ENCODE assay signal across 16 mouse cellular contexts in genomic region chr17:45029106-45029505, GRCm38 (mm10).
DNase-seq lines count a peak whose midpoint lies in the region.
"Had no signal": no experiment of that assay in that cellular context is flagged by ENCODE, and none has a peak within 500 bp of the region (broad histone marks: within the 10 kb centered on the region; RNA-seq: fewer than 3 reads in every experiment).

No protein-coding gene starts in this region.

- DNase-seq in adrenal gland, adult 2 months: peak; percentile 57
- DNase-seq in adrenal gland, postnatal 14 days: no peak
- peak; percentile 4 for DNase-seq in adrenal gland, postnatal 25 days
- no peak for DNase-seq in adrenal gland, postnatal 4 days (ENCODE audit: low spot score in 2 of 2)
- peak; percentile 6 for DNase-seq in kidney, adult 9 months
- DNase-seq in kidney, adult 18-20 months: no peak
- peak; percentile 33 to 42 for DNase-seq in adrenal gland, postnatal 36 days
- DNase-seq in lung, adult 18-20 months: no peak
- DNase-seq: B cell, adult 2 months; cerebellum, adult 11 months; cerebellum, adult 18-20 months; cerebellum, adult 8-10 months; cerebellum, adult 9-11 months; cerebellum, postnatal 14 days; cerebellum, postnatal 36 days; embryo, embryonic 11 days had no signal

Comparison
In these comparisons a context has a peak if more than half of its experiments do, and no peak if none do; other contexts are left out.
1. DNase-seq: peak in adrenal gland, adult 2 months (single experiment), adrenal gland, postnatal 25 days (single experiment), kidney, adult 9 months (single experiment) and adrenal gland, postnatal 36 days (2 of 2); none in adrenal gland, postnatal 14 days (single experiment), adrenal gland, postnatal 4 days (0 of 2), kidney, adult 18-20 months (single experiment) and lung, adult 18-20 months (0 of 2).